Mouse (Mus musculus) stomach, postnatal 0 days (tissue): ENCODE measurements around the gene Abhd14a. TPM values are rescaled to one million over a fixed set of nuclear protein-coding genes. Genes with fewer than 3 reads are reported as not detected.

Experiments used
- ATAC-seq: fragments of 200-750 bp; cut with Nextera tagmentation; 2 replicates; pipeline ENCODE4 v1.8.0; 2017; ENCODE audit not compliant: low FRiP score, low TSS enrichment
- DNase-seq: peaks from one replicate; pipeline ENCODE4 v3.0.0-alpha.2; 2016; ENCODE audit warnings: low spot score
- H3K27ac ChIP-seq: fragments of 300-500 bp; sonication (generic); replicated peaks from 2 replicates; pipeline ENCODE4 v1.5.1; 2014; ENCODE audit warnings: mild to moderate bottlenecking, control low read depth
- H3K27me3 ChIP-seq: fragments of 300-500 bp; sonication (generic); 2 replicates; pipeline ENCODE4 v1.6.1; 2014; ENCODE audit warnings: low read length; ENCODE audit not compliant: control insufficient read depth, insufficient read depth
- H3K36me3 ChIP-seq: fragments of 300-500 bp; sonication (generic); 2 replicates; pipeline ENCODE4 v1.6.1; 2014; ENCODE audit warnings: low read length, mixed read lengths; ENCODE audit not compliant: control insufficient read depth, insufficient read depth
- H3K4me1 ChIP-seq: fragments of 300-500 bp; sonication (generic); replicated peaks from 2 replicates; pipeline ENCODE4 v1.6.1; 2014; ENCODE audit warnings: antibody characterized with exemption; ENCODE audit not compliant: control insufficient read depth, insufficient read depth
- H3K4me2 ChIP-seq: fragments of 300-500 bp; sonication (generic); replicated peaks from 2 replicates; pipeline ENCODE4 v1.6.1; 2014; ENCODE audit warnings: low read depth, mild to moderate bottlenecking, control low read depth, moderate library complexity
- H3K4me3 ChIP-seq: fragments of 300-500 bp; sonication (generic); 2 replicates; pipeline ENCODE4 v1.5.1; 2014; ENCODE audit warnings: low read depth, low read length, control low read depth
- H3K9ac ChIP-seq: fragments of 300-500 bp; sonication (generic); 2 replicates; pipeline ENCODE4 v1.6.1; 2014; ENCODE audit warnings: mild to moderate bottlenecking, low read length, control low read depth, mixed read lengths
- H3K9me3 ChIP-seq: fragments of 300-500 bp; sonication (generic); 2 replicates; pipeline ENCODE4 v1.6.1; 2016; ENCODE audit warnings: low read length; ENCODE audit not compliant: control insufficient read depth
- CTCF ChIP-seq: IDR thresholded peaks from 2 replicates; pipeline ENCODE4 v1.5.1; 2016; ENCODE audit warnings: antibody characterized with exemption, low read depth, mild to moderate bottlenecking, moderate library complexity
- EP300 ChIP-seq: optimal IDR thresholded peaks from 2 replicates; pipeline ENCODE3; 2016; ENCODE audit warnings: antibody characterized with exemption
- WGBS: fragments of 180-500 bp; shearing (Covaris S2); extraction: QIAGEN DNeasy Blood & Tissue Kit; methylation state at CpG from one replicate; pipeline ENCODE4 v1.1.7; 2014; 5-methylcytosine and 5-hydroxymethylcytosine counted together
- polyA plus RNA-seq: library from polyadenylated mRNA; unstranded; fragments of >200 nt; fragmentation: Nextera tagmentation; extraction: Ambion mirVana; gene quantifications from 2 replicates; pipeline ENCODE4 v1.2.1, GENCODE M21; 2015

The Abhd14a gene
- polyA plus RNA-seq, 1 experiment from 2014 or later = 23.2 TPM

DNA sequence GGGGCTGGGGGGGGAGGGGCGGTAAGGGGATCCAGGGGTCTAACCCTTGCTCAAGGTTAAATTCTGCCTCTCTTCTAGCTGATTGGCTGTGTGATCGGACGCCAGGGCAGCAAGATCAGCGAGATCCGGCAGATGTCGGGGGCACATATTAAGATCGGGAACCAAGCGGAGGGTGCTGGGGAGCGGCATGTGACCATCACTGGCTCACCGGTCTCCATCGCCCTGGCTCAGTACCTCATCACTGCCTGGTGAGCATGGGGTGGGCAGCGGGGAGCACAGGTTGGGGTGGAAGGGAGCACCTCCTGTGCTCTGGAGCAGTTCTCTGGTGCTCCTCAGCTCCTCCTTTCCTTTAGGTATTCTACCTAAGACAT, 14.9 kb upstream of the Abhd14a start:
- H3K36me3 ChIP-seq = no peaks in the 10 kb centered on the region
- peaks cover 2% of the 10 kb centered on the region; the same call in 1 of the 2 replicates for H3K27me3 ChIP-seq
- H3K27ac ChIP-seq = no peak overlapping the region
- no peak for ATAC-seq
- WGBS = 92% methylated on average over 12 of the region's 12 CpGs
- no peak overlapping the region for H3K4me3 ChIP-seq
- no peak overlapping the region for H3K4me2 ChIP-seq
- no peaks in the 10 kb centered on the region for H3K9me3 ChIP-seq
- TF ChIP-seq CTCF (no peak), EP300 (no peak)
- no peak overlapping the region for H3K9ac ChIP-seq
- no peak for DNase-seq
- no peaks in the 10 kb centered on the region for H3K4me1 ChIP-seq

DNA sequence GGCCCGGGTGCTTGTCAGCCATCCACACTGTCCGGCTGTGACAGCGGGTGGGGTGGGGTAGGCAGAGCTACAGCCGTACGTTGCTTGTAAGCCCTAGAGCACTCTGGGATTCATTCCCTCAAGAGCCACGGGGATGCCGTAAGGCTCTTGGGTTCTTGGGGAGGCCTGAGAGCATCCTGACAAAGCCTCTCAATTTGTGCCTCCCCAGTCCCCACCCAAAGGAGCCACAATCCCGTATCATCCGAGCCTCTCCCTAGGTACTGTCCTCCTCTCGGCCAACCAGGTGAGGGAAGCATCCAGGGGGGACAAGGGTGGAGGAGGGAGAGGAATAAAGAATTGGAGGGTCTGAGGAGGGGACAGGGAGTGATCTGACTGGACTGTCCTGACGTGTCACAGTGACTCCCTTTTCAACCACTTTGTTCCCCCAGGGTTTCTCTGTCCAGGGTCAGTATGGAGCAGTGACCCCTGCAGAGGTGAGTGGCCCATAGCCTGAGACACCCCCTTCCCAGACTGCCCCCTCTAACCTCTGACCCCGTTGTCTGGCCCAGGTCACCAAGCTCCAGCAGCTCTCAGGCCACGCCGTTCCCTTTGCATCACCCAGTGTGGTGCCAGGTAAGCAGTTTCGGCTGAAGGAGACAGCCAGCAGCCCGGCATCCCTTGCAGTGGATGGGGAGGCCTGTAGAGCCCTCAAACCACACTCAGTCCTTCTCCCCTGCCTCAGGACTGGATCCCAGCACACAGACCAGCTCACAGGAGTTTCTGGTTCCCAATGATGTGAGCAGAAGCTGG, 14.4 kb upstream of the Abhd14a start:
- Histone ChIP-seq H3K9me3 (no peaks in the 10 kb centered on the region), H3K27ac (no peak overlapping the region), H3K4me2 (no peak overlapping the region), H3K4me3 (no peak overlapping the region), H3K36me3 (no peaks in the 10 kb centered on the region), H3K4me1 (no peaks in the 10 kb centered on the region), H3K9ac (no peak overlapping the region), H3K27me3 (peaks cover 2% of the 10 kb centered on the region; the same call in 1 of the 2 replicates)
- TF ChIP-seq CTCF (no peak), EP300 (no peak)
- DNase-seq = no peak
- 88% methylated on average over 16 of the region's 16 CpGs for WGBS
- no peak for ATAC-seq

DNA sequence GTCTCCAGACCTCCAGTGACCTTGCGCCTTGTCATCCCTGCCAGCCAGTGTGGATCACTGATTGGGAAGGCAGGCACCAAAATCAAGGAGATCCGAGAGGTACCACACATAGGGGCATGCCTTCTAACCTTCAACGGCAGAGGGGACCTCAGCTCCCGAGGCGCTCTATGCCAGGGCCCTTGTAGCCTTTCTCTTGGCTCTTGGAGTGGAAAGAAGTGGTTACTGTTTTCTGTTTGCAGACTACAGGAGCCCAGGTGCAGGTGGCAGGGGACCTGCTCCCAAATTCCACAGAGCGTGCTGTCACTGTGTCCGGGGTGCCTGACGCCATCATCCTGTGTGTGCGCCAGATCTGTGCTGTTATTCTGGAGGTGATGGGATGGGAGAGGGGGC, 13.5 kb upstream of the Abhd14a start:
- H3K4me1 ChIP-seq = 0 out of 2 replicates have a peak, but pooled peaks cover 2% of the 10 kb centered on the region
- WGBS = 88% methylated on average over 9 of the region's 9 CpGs

DNA sequence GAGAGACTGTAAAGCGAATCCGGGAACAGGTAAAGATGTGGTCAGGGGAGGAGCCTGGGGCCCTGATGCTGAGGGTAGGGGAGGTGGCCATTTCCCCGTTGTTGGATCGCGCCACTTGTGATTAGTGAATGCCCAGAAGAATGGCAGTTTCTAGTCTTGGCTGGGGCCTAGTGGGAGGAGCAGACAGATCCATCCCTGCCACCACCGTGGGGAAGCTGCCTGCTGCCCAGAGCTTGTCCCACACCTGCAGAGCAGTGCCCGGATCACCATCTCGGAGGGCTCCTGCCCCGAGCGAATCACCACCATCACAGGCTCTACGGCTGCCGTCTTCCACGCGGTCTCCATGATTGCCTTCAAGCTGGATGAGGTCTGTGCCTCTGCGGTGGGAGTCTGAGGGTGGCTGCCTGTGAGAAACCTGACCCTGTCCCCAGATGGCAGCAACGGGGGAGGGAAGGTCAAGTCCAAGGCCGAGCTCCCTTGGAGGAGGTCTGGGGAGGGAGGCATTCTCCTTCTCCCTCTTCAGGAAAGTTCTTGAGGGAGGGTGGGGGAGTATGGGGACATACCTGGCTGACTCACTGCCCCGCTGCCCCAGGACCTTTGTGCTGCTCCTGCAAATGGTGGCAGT, 13.0 kb upstream of the Abhd14a start:
- DNase-seq (no peak), ATAC-seq (no peak)
- no peak for TF ChIP-seq EP300
- no peak for TF ChIP-seq CTCF

More for the DNA sequence above, 13.5 kb upstream of the Abhd14a start:
- ATAC-seq (no peak), DNase-seq (no peak)
- Histone ChIP-seq H3K4me3 (no peak overlapping the region), H3K36me3 (no peaks in the 10 kb centered on the region), H3K4me2 (no peak overlapping the region), H3K27ac (no peak overlapping the region), H3K9ac (no peak overlapping the region), H3K9me3 (no peaks in the 10 kb centered on the region), H3K27me3 (peaks cover 2% of the 10 kb centered on the region; the same call in 1 of the 2 replicates)
- no peak for TF ChIP-seq EP300
- TF ChIP-seq CTCF = no peak

DNA sequence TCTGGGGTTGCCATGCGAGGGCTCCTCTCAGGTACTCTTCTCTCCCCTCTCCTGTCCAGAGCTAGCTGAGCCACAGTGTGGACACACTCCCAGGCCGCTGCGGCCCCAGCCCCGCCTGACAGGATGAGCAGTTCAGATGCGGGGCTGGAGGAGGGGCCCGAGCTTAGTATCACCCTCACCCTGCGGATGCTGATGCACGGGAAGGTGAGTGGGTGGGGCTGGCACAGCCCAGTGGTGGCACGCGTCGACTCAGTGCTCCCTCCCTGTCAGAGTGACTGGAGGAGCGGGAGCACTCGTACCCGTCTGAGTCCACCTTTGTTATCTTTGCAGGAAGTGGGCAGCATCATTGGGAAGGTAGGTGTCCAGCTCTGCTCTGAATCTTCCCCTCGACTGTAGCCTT, 12.5 kb upstream of the Abhd14a start:
- TF ChIP-seq CTCF (no peak), EP300 (no peak)
- WGBS = 81% methylated on average over 15 of the region's 15 CpGs
- no peak for DNase-seq

More for the DNA sequence above, 13.0 kb upstream of the Abhd14a start:
- Histone ChIP-seq H3K4me1 (0 out of 2 replicates have a peak, but pooled peaks cover 2% of the 10 kb centered on the region), H3K4me2 (no peak overlapping the region), H3K36me3 (no peaks in the 10 kb centered on the region), H3K27me3 (no peaks in the 10 kb centered on the region), H3K9me3 (no peaks in the 10 kb centered on the region), H3K9ac (no peak overlapping the region), H3K4me3 (no peak overlapping the region), H3K27ac (no peak overlapping the region)
- WGBS = 76% methylated on average over 18 of the region's 18 CpGs

DNA sequence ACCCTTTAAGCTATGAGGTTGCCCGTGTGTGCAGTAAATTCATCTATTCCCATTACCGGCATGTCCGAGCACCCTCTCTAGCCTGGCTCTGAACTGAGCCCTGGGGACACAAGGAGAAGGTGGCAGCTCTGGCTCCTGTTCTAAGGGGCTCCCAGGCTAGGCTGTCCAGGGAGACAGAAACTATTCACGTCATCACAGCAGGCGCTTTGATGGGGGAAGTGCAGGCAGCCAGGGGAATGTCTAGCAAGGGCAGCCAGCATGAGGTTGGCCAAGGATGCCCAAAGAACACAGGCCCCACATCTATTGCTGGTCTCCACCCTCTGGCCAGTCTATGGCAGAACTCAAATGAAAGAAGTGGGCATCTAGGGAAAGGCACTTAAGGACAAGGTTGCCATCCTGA, 10.4 kb upstream of the Abhd14a start:
- no peak overlapping the region for H3K4me3 ChIP-seq
- H3K4me1 ChIP-seq = peaks cover 10% of the 10 kb centered on the region; the same call in 1 of the 2 replicates
- 85% methylated on average over 5 of the region's 5 CpGs for WGBS
- ATAC-seq (no peak), DNase-seq (no peak)
- no peaks in the 10 kb centered on the region for H3K36me3 ChIP-seq
- no peaks in the 10 kb centered on the region for H3K9me3 ChIP-seq
- H3K27me3 ChIP-seq = no peaks in the 10 kb centered on the region
- H3K27ac ChIP-seq = no peak overlapping the region
- no peak overlapping the region for H3K9ac ChIP-seq
- no peak for TF ChIP-seq CTCF
- H3K4me2 ChIP-seq = no peak overlapping the region

More for the DNA sequence above, 12.5 kb upstream of the Abhd14a start:
- Histone ChIP-seq H3K9ac (no peak overlapping the region), H3K9me3 (no peaks in the 10 kb centered on the region), H3K27me3 (no peaks in the 10 kb centered on the region), H3K4me2 (no peak overlapping the region), H3K4me3 (no peak overlapping the region), H3K27ac (no peak overlapping the region), H3K4me1 (peaks cover 4% of the 10 kb centered on the region; the same call in 1 of the 2 replicates), H3K36me3 (no peaks in the 10 kb centered on the region)
- ATAC-seq = no peak
